Mouse (Mus musculus) forebrain, embryonic 11.5 days (tissue): ENCODE results near the gene Iqcm. TPM values are rescaled to one million over a fixed set of nuclear protein-coding genes. Genes with fewer than 3 reads are reported as not detected.
"Not testable (repeated sequence)": the region's sequence is repeated elsewhere in the genome, so short reads cannot be mapped to it uniquely, and the experiment has no call there.

Source experiments
- ATAC-seq: fragments of 200-750 bp; cut with Nextera tagmentation; replicated peaks from 2 replicates; pipeline ENCODE4 v1.8.0; 2017; ENCODE audit warnings: moderate TSS enrichment; ENCODE audit not compliant: low FRiP score
- DNase-seq: peaks from one replicate; pipeline ENCODE4 v3.0.0-alpha.2; 2017; ENCODE audit warnings: low spot score
- H3K27ac ChIP-seq: fragments of 300-500 bp; sonication (generic); 2 replicates; pipeline ENCODE4 v1.5.1; 2014; ENCODE audit warnings: low read depth, low read length
- H3K27me3 ChIP-seq: fragments of 300-500 bp; sonication (generic); 2 replicates; pipeline ENCODE4 v1.6.1; 2014; ENCODE audit warnings: mild to moderate bottlenecking, low read length, mixed read lengths; ENCODE audit not compliant: control insufficient read depth, insufficient read depth
- H3K36me3 ChIP-seq: fragments of 300-500 bp; sonication (generic); 2 replicates; pipeline ENCODE4 v1.6.1; 2014; ENCODE audit warnings: mild to moderate bottlenecking, low read length, moderate library complexity, mixed read lengths; ENCODE audit not compliant: control insufficient read depth, insufficient read depth
- H3K4me1 ChIP-seq: fragments of 300-500 bp; sonication (generic); replicated peaks from 2 replicates; pipeline ENCODE4 v1.6.1; 2014; ENCODE audit warnings: low read length, mixed read lengths; ENCODE audit not compliant: control insufficient read depth, insufficient read depth
- H3K4me2 ChIP-seq: fragments of 300-500 bp; sonication (generic); 2 replicates; pipeline ENCODE4 v1.6.1; 2014; ENCODE audit warnings: low read depth, mild to moderate bottlenecking, low read length, moderate library complexity, mixed read lengths; ENCODE audit not compliant: severe bottlenecking
- H3K4me3 ChIP-seq: fragments of 300-500 bp; sonication (generic); 2 replicates; pipeline ENCODE4 v1.5.1; 2014; ENCODE audit warnings: low read depth, low read length
- H3K9ac ChIP-seq: fragments of 300-500 bp; sonication (generic); 2 replicates; pipeline ENCODE4 v1.6.1; 2014; ENCODE audit warnings: low read length
- H3K9me3 ChIP-seq: fragments of 300-500 bp; sonication (generic); 2 replicates; pipeline ENCODE4 v1.6.1; 2016; ENCODE audit warnings: low read length, mixed read lengths; ENCODE audit not compliant: control insufficient read depth
- WGBS: fragments of 180-500 bp; shearing (Covaris S2); extraction: QIAGEN DNeasy Blood & Tissue Kit; methylation state at CpG from one replicate; pipeline ENCODE4 v1.1.7; 2014; 5-methylcytosine and 5-hydroxymethylcytosine counted together
- polyA plus RNA-seq: library from polyadenylated mRNA; unstranded; fragments of >200 nt; fragmentation: Nextera tagmentation; extraction: Ambion mirVana; gene quantifications from 2 replicates; pipeline ENCODE4 v1.2.1, GENCODE M21; 2014

Iqcm gene
- polyA plus RNA-seq = 0.09 TPM in 1 of 2 replicates, not detected in the other

DNA sequence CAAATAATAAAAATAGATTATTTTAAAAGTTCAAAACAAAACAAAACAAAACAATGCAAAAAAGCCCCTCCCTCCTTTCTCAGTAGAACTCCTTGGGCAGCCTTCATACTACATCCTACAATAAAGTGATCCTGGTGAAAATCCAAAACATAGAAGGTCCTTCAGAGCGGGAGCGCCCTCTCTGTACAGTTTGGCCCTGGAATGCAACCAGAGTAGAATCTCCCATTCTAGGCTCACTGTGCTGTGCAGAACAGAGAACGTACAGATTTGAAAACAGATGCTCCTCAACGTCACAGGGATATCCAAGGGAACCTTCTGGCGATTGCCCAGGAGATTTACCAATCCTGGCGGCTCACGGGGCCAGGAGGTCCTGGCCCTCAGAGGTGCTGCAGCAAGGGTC lies at the start of gene Iqcm:
Iqcm (plus strand) TSS at position 301 of the 400 bp plus-strand sequence.
- Histone ChIP-seq H3K4me2 (no peak within 1 kb of the TSS), H3K9ac (no peak within 1 kb of the TSS), H3K27me3 (no peaks in the 10 kb centered on the region), H3K4me1 (no peaks in the 10 kb centered on the region), H3K36me3 (no peaks in the 10 kb centered on the region), H3K27ac (no peak within 1 kb of the TSS), H3K9me3 (no peaks in the 10 kb centered on the region), H3K4me3 (no peak within 1 kb of the TSS)
- ATAC-seq (no peak), DNase-seq (no peak)
- WGBS = 94% methylated on average over 7 of the region's 7 CpGs

DNA sequence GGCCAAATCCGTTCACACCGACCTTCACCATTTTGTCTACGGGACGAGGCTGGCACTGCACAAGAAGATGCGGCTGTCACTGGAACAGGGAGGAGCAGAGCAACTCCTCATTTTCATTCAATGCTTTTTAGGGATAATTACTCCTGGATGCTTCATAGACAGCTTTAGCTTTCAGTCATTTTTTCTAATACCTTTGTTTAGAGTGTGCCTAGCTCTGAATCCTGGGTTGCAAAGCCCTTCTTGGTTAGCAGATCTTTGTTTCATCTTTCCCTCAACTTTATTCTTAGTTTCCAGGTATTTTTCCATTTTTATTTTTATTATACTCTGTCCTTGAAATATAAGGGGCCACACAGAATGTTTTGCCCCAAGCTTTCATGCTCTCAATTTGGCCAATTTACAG lies 42.0 kb upstream of the Iqcm start, which contains the start of gene Gm10358:
Gm10358 (minus strand) TSS at position 101 of the 400 bp plus-strand sequence.
- no peak within 1 kb of the TSS for H3K27ac ChIP-seq
- 98% methylated on average over 5 of the region's 5 CpGs for WGBS
- DNase-seq (no peak), ATAC-seq (no peak)
- no peaks in the 10 kb centered on the region for H3K27me3 ChIP-seq
- no peaks in the 10 kb centered on the region for H3K9me3 ChIP-seq
- no peaks in the 10 kb centered on the region for H3K36me3 ChIP-seq
- H3K4me3 ChIP-seq = no peak within 1 kb of the TSS
- no peaks in the 10 kb centered on the region for H3K4me1 ChIP-seq
- H3K9ac ChIP-seq = no peak within 1 kb of the TSS
- no peak within 1 kb of the TSS for H3K4me2 ChIP-seq

DNA sequence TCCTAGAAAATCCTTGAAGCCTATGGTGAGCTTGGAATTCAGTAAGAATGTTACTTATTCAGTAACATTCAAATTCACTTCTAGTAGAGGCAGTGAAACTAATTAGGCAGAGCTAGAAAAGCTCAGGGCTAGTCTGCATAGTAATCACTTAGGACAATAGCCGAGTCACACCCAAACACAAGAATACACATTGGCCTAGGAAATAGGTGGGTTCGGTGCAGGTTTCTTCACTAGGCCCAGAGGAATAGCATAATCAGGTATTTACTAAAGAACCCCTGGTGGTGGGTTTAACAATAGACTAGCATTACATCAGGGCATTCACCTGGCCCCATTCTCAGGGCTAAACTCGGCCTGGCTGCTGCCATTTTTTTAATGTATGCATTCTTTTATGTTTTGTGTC lies 32.8 kb upstream of the Iqcm start:
- not testable (repeated sequence) for H3K9me3 ChIP-seq, H3K36me3 ChIP-seq, H3K27me3 ChIP-seq, H3K4me2 ChIP-seq, H3K9ac ChIP-seq, DNase-seq, H3K27ac ChIP-seq, H3K4me3 ChIP-seq, ATAC-seq, H3K4me1 ChIP-seq
- 72% methylated on average over 3 of the region's 3 CpGs for WGBS

DNA sequence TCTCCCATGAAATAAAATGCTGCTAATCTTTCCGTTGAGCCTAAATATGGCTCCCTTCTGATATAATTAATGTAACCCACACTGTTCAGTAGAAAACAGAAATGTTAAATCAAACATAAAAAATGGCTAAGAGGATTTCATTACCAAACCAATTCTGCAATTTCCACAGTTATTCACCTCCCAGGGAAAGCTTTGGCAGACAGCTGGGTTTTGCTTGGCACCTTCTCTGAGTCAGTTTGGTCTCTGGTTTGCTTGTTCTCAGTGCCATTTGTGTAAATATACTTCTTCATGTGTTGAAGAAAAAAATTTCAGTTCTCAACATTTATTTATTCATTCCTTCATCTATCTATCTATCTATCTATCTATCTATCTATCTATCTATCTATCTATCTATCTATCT lies 28.3 kb downstream of the Iqcm start:
- H3K9ac ChIP-seq = no peak overlapping the region
- H3K36me3 ChIP-seq = no peaks in the 10 kb centered on the region
- H3K27me3 ChIP-seq = no peaks in the 10 kb centered on the region
- ATAC-seq (no peak), DNase-seq (no peak)
- 78% methylated on average over 1 of the region's 1 CpGs for WGBS
- H3K4me1 ChIP-seq = no peaks in the 10 kb centered on the region
- no peak overlapping the region for H3K4me2 ChIP-seq
- no peak overlapping the region for H3K27ac ChIP-seq
- H3K9me3 ChIP-seq = no peaks in the 10 kb centered on the region
- no peak overlapping the region for H3K4me3 ChIP-seq

DNA sequence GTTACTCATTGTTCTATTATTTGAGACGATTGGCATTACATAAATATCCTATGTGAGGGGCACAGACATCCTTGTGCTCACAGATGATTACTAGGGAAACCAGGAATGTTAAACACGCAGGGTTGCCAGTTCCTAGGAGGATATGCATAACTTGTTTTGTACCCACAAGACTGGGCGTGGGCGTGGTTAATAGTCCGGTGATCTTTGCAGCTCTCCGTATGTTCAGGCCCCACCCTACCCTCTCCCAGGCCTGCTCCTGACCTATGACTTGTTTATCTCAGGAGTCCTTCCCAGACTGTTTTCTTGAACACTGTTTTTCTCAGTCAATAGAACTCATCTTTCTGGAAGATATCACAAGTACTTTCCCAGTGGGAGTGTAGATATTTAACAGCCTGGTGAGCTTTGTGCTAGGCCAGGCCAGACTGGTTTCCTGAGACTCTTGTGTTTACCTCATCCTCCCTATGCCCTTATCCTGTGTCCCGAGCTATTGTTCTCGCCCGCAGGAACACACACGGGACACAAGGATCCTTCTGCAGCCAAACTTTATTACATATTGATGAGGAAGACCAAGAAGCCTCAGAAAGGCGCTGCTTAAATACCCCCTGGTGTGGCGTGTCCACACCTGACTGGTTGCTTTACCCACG lies 40.7 kb downstream of the Iqcm start:
- no peak overlapping the region for H3K27ac ChIP-seq
- no peaks in the 10 kb centered on the region for H3K9me3 ChIP-seq
- H3K27me3 ChIP-seq = no peaks in the 10 kb centered on the region
- ATAC-seq = 0 out of 2 replicates have a peak, but pooled peaks have one; percentile 27
- H3K9ac ChIP-seq = no peak overlapping the region
- no peak for DNase-seq
- H3K4me2 ChIP-seq = no peak overlapping the region
- no peaks in the 10 kb centered on the region for H3K36me3 ChIP-seq
- WGBS = 87% methylated on average over 13 of the region's 13 CpGs
- H3K4me1 ChIP-seq = no peaks in the 10 kb centered on the region
- H3K4me3 ChIP-seq = no peak overlapping the region

DNA sequence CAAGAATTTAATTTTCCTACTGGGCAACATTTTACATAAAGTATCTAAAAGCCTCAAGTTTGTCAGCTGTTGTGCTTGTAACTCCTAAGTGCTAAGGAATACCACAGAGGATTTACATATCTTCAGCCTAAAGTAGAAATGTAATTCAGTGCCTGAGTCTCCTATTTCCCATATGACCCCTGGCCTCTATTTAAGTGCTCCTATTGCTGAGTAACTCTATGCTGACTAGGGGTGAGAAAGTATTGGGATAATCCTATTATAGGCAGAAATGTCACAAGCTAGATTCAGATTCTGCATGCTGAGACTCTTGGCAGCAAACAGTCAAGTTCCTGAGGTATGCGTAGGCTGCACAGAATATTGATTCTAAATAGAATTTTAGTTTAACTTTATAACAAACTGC lies 60.8 kb downstream of the Iqcm start:
- no peak overlapping the region for H3K9ac ChIP-seq
- 55% methylated on average over 1 of the region's 1 CpGs for WGBS
- H3K36me3 ChIP-seq = no peaks in the 10 kb centered on the region
- no peak overlapping the region for H3K4me2 ChIP-seq
- no peaks in the 10 kb centered on the region for H3K9me3 ChIP-seq
- H3K4me1 ChIP-seq = no peaks in the 10 kb centered on the region
- ATAC-seq (no peak), DNase-seq (no peak)
- H3K27ac ChIP-seq = no peak overlapping the region
- no peak overlapping the region for H3K4me3 ChIP-seq
- no peaks in the 10 kb centered on the region for H3K27me3 ChIP-seq

DNA sequence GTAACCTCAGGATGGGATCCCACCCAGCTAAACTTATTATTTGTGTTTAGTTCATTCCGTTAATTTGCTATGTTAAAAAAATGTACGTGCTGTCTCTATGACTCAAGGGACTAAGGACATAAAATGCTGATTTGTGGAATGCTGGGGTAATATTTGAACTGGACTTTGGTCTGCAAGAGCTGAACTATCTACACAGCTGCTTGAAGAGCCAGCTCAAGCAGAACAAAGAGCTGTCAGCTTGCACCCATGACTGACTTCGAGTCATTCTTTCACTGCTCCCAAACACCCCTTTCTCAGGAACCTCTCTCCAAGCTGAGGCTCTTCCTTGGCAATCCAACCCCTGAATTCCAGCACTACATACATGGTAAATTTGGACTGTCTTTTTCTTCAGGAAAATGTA lies 65.3 kb downstream of the Iqcm start:
- WGBS = 89% methylated on average over 3 of the region's 3 CpGs
- DNase-seq = no peak
- H3K9me3 ChIP-seq = no peaks in the 10 kb centered on the region
- H3K36me3 ChIP-seq = no peaks in the 10 kb centered on the region
- no peak overlapping the region for H3K4me2 ChIP-seq
- no peaks in the 10 kb centered on the region for H3K4me1 ChIP-seq
- no peak overlapping the region for H3K4me3 ChIP-seq
- ATAC-seq = no peak
- H3K27me3 ChIP-seq = no peaks in the 10 kb centered on the region
- H3K9ac ChIP-seq = no peak overlapping the region
- H3K27ac ChIP-seq = no peak overlapping the region

DNA sequence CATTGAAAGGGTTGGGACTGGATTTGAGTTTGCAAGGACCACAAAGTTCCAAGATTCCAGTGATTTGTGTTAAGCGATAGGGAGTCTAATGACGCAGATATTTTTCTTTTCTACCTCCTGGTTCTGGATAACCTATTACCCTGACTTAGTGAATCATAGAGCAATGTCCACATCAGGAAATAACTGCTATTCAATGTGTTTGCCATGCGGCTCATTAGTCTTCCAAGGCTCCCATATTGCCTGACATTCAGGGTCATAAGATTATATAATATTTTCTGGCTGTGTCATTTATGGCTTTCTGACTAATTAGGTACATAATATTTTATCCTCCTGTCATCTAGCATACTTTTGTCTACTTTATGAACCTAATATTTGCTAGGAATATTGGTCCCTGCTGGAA lies 100.8 kb downstream of the Iqcm start:
- 94% methylated on average over 3 of the region's 3 CpGs for WGBS
- Histone ChIP-seq H3K36me3 (no peaks in the 10 kb centered on the region), H3K9me3 (no peaks in the 10 kb centered on the region), H3K27ac (no peak overlapping the region), H3K9ac (no peak overlapping the region), H3K4me1 (no peaks in the 10 kb centered on the region), H3K4me3 (no peak overlapping the region), H3K27me3 (no peaks in the 10 kb centered on the region), H3K4me2 (no peak overlapping the region)
- DNase-seq = no peak
- no peak for ATAC-seq

DNA sequence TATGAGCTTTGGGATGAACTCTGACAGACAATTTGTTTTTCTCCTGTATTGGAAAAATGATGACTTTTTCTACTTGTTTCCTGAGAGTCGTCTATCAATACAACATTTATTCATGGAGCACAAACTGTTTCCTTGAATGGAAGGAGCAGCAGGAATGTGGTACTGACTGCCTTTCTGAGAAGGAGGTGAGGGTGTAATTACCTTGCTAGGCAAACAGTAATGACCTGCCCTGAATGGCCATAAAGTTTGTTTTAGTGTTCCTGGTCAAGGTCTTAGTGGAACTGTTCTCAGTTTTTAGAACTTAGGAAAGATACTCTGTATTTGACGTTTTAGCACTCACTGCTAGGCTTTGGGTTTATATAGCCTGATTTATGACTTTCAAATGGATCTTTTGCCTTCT lies 147.8 kb downstream of the Iqcm start:
- H3K9ac ChIP-seq = no peak overlapping the region
- WGBS = 76% methylated on average over 2 of the region's 2 CpGs
- no peak for DNase-seq

More for the DNA sequence above, 147.8 kb downstream of the Iqcm start:
- H3K4me3 ChIP-seq = no peak overlapping the region
- no peak for ATAC-seq
- H3K27ac ChIP-seq = no peak overlapping the region
- no peaks in the 10 kb centered on the region for H3K4me1 ChIP-seq
- H3K27me3 ChIP-seq = no peaks in the 10 kb centered on the region
- H3K4me2 ChIP-seq = no peak overlapping the region
- no peaks in the 10 kb centered on the region for H3K9me3 ChIP-seq
- H3K36me3 ChIP-seq = no peaks in the 10 kb centered on the region
